Mouse (Mus musculus): ENCODE measurements around the gene Ubfd1. TPM values are rescaled to one million over a fixed set of nuclear protein-coding genes. Genes with fewer than 3 reads are reported as not detected.
A peak's percentile ranks its signal among the peaks of the same experiment; 100 is the strongest.
"Not testable (repeated sequence)": the region's sequence is repeated elsewhere in the genome, so short reads cannot be mapped to it uniquely, and the experiment has no call there.

Ubfd1 gene
- polyA plus RNA-seq, 1 experiment from 2014 or later, result 90.2 TPM

DNA sequence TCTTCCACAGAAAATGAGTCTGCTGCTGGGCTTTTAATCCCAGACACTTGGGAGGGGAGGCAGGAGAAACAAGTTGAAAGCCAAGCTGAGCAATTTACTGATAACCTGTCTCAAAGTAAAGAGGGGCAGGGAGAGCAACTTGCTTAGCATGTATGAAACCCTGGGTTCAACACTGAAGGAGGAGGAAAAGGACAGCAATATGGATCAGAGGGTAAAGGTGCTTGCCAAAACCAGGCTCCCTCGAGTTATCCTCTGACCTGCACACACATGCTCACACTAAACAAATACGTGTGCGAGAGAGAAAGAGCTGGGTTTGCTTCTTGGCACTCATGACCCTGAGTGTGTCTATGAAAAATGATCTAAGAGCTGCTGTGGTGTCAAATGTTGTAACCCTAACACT, 31.0 kb downstream of the Ubfd1 start:
- ATAC-seq (ENCODE audit: low read depth) (no peak), DNase-seq (ENCODE audit: low spot score) (no peak)
- Histone ChIP-seq H3K9me3 (ENCODE audit: control insufficient read depth, low read length) (no peaks in the 10 kb centered on the region), H3K4me3 (ENCODE audit: low read depth, low read length) (no peak overlapping the region), H3K4me1 (ENCODE audit: control insufficient read depth, insufficient read depth, low read length) (peaks cover 11% of the 10 kb centered on the region; the same call in 1 of the 2 replicates), H3K27ac (replicated peaks; ENCODE audit: low read depth, low read length) (no peak overlapping the region), H3K9ac (ENCODE audit: low read depth, low read length) (no peak overlapping the region), H3K4me2 (ENCODE audit: low read depth, low read length) (no peak overlapping the region), H3K27me3 (replicated peaks; ENCODE audit: control insufficient read depth, insufficient read depth, low read length) (no peaks in the 10 kb centered on the region), H3K36me3 (ENCODE audit: control insufficient read depth, insufficient read depth, low read length) (peaks cover 52% of the 10 kb centered on the region)
- 94% methylated on average over 3 of the region's 3 CpGs for WGBS

DNA sequence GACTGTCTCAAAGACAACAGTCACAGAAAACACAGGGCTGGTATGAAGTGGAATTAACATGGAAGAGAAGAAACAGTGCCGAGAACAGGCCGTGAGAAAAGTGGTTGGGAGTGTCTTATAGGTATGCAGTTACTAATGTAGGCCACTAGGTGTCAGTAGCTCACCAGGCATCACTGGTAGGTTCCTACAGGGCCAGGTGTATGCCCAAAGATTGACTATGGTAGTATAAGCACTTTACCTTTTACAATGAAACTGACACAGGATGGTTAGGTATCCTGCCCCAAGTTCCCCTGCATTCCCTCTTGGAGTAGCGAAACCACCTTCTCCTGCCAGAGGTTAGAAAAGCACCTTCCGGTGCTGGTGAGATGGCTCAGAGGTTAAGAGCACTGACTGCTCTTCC, 32.2 kb downstream of the Ubfd1 start:
- H3K4me1 ChIP-seq (ENCODE audit: control insufficient read depth, insufficient read depth, low read length), result peaks cover 11% of the 10 kb centered on the region; the same call in 1 of the 2 replicates
- peaks cover 43% of the 10 kb centered on the region for H3K36me3 ChIP-seq (ENCODE audit: control insufficient read depth, insufficient read depth, low read length)
- DNase-seq (ENCODE audit: low spot score) (peak; percentile 66), ATAC-seq (ENCODE audit: low read depth) (no peak)
- no peak overlapping the region for H3K27ac ChIP-seq (replicated peaks; ENCODE audit: low read depth, low read length)
- no peak overlapping the region for H3K4me3 ChIP-seq (ENCODE audit: low read depth, low read length)
- H3K27me3 ChIP-seq (replicated peaks; ENCODE audit: control insufficient read depth, insufficient read depth, low read length), result no peaks in the 10 kb centered on the region
- H3K9ac ChIP-seq (ENCODE audit: low read depth, low read length), result no peak overlapping the region
- no peak overlapping the region for H3K4me2 ChIP-seq (ENCODE audit: low read depth, low read length)
- H3K9me3 ChIP-seq (ENCODE audit: control insufficient read depth, low read length), result no peaks in the 10 kb centered on the region
- 65% methylated on average over 4 of the region's 4 CpGs for WGBS

DNA sequence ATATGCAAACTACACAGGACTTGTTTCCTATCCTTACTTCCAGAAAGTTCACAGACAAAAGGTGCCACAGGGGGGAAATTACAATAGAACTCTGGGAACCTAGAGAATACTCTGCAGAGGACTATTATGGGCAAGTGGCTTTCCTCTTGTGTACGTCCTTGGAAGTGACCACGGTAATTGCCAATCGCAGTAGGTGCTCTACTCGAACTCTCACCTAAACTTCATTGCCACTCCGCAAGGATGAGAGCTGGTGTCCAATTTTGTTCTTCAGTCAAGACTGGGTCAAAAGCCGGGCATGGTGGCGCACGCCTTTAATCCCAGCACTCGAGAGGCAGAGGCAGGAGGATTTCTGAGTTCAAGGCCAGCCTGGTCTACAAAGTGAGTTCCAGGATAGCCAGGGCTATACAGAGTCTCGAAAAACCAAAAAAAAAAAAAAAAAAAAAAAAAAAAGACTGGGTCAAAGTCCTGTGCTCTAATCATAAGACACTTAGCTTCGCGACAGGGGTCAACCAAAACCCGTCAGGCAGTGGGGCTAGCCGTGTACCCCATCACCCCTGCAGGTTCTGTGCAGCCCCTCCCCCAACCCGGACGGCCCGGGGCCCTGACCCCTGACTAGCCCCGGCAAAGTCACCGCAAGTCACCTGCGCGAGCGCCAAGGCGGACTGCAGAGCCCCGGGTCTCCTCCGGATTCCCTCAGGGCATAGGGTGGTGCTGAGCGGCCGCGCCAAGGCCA, 34.2 kb downstream of the Ubfd1 start:
- 6% methylated on average over 23 of the region's 28 CpGs for WGBS
- H3K36me3 ChIP-seq (ENCODE audit: control insufficient read depth, insufficient read depth, low read length), result peaks cover 24% of the 10 kb centered on the region

DNA sequence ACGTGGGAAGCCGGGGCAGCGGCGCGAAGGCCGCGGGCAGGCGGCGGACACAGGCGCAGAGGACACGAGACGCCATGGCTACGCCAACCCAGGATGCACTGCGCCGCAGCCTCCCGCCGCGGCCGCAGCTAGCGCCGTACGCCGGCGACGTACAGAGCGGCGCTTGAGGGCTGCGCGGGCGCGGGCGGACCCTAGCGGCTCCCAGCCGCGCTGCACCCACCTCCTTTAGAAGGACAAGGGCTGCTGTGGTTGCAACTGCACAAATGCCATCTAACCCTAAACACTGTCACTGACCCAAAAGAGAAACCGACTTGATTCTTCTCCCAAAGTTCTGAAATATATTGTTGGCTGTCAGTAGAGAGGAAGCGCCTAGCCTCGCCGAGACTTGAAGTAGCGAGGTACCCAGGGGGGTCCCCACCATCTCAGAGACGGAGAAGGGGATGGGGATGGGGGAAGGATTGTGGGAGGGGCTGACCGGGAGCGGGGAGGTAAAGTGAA, 34.8 kb downstream of the Ubfd1 start, which contains the start of gene Ndufab1:
TSS of gene Ndufab1 (minus strand) at position 140 of the 498 bp plus-strand sequence.
- Histone ChIP-seq H3K4me3 (ENCODE audit: low read depth, low read length) (peak within 1 kb of the TSS; percentile 74), H3K9ac (ENCODE audit: low read depth, low read length) (peak within 1 kb of the TSS; percentile 90), H3K4me1 (ENCODE audit: control insufficient read depth, insufficient read depth, low read length) (peaks cover 11% of the 10 kb centered on the region; the same call in 1 of the 2 replicates), H3K27ac (replicated peaks; ENCODE audit: low read depth, low read length) (no peak within 1 kb of the TSS; the same call in 1 of the 2 replicates), H3K36me3 (ENCODE audit: control insufficient read depth, insufficient read depth, low read length) (peaks cover 18% of the 10 kb centered on the region; the same call in 1 of the 2 replicates), H3K27me3 (replicated peaks; ENCODE audit: control insufficient read depth, insufficient read depth, low read length) (no peaks in the 10 kb centered on the region), H3K4me2 (ENCODE audit: low read depth, low read length) (peak within 1 kb of the TSS; percentile 81), H3K9me3 (ENCODE audit: control insufficient read depth, low read length) (no peaks in the 10 kb centered on the region)
- ATAC-seq (ENCODE audit: low read depth), result peak; percentile 99
- 2% methylated on average over 13 of the region's 43 CpGs for whole genome bisulfite sequencing
- peak; percentile 94 for DNase-seq (ENCODE audit: low spot score)

More for the DNA sequence above, 34.2 kb downstream of the Ubfd1 start:
- not testable (repeated sequence) for DNase-seq (ENCODE audit: low spot score); H3K27me3 ChIP-seq (replicated peaks; ENCODE audit: control insufficient read depth, insufficient read depth, low read length); H3K27ac ChIP-seq (replicated peaks; ENCODE audit: low read depth, low read length); H3K9me3 ChIP-seq (ENCODE audit: control insufficient read depth, low read length)
- H3K4me2 ChIP-seq (ENCODE audit: low read depth, low read length), result peak overlapping the region; percentile 81
- H3K4me3 ChIP-seq (ENCODE audit: low read depth, low read length), result peak overlapping the region; percentile 74
- peaks cover 11% of the 10 kb centered on the region; the same call in 1 of the 2 replicates for H3K4me1 ChIP-seq (ENCODE audit: control insufficient read depth, insufficient read depth, low read length)
- peak overlapping the region; percentile 90 for H3K9ac ChIP-seq (ENCODE audit: low read depth, low read length)
- ATAC-seq (ENCODE audit: low read depth), result peak; percentile 58

DNA sequence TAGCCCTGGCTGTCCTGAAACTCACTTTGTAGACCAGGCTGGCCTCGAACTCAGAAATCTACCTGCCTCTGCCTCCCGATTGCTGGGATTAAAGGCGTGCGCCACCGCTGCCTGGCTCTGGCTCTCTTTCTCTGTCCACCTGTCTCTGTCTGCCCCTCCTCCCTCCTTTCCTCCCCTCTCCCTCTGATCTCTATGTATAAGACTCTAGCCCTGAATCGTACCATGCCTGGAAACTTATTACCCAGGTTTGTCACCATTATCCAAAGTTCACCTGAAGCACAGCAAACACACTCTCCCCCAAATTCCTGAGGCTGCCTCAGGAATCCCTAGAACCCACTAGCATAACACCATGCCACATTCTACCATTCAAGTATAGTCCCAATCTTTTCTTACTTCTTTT, 41.2 kb downstream of the Ubfd1 start:
- Histone ChIP-seq H3K9ac (ENCODE audit: low read depth, low read length) (no peak overlapping the region), H3K4me1 (ENCODE audit: control insufficient read depth, insufficient read depth, low read length) (no peaks in the 10 kb centered on the region), H3K36me3 (ENCODE audit: control insufficient read depth, insufficient read depth, low read length) (peaks cover 36% of the 10 kb centered on the region), H3K9me3 (ENCODE audit: control insufficient read depth, low read length) (no peaks in the 10 kb centered on the region), H3K4me2 (ENCODE audit: low read depth, low read length) (no peak overlapping the region), H3K4me3 (ENCODE audit: low read depth, low read length) (no peak overlapping the region), H3K27ac (replicated peaks; ENCODE audit: low read depth, low read length) (no peak overlapping the region), H3K27me3 (replicated peaks; ENCODE audit: control insufficient read depth, insufficient read depth, low read length) (no peaks in the 10 kb centered on the region)
- no peak for DNase-seq (ENCODE audit: low spot score)
- no peak for ATAC-seq (ENCODE audit: low read depth)
- WGBS, result 93% methylated on average over 6 of the region's 6 CpGs

- Histone ChIP-seq H3K4me3 (ENCODE audit: low read depth, low read length) (no peak overlapping the region), H3K36me3 (ENCODE audit: control insufficient read depth, insufficient read depth, low read length) (peaks cover 49% of the 10 kb centered on the region), H3K27ac (replicated peaks; ENCODE audit: low read depth, low read length) (no peak overlapping the region), H3K4me1 (ENCODE audit: control insufficient read depth, insufficient read depth, low read length) (no peaks in the 10 kb centered on the region), H3K9ac (ENCODE audit: low read depth, low read length) (no peak overlapping the region), H3K4me2 (ENCODE audit: low read depth, low read length) (no peak overlapping the region), H3K9me3 (ENCODE audit: control insufficient read depth, low read length) (no peaks in the 10 kb centered on the region), H3K27me3 (replicated peaks; ENCODE audit: control insufficient read depth, insufficient read depth, low read length) (no peaks in the 10 kb centered on the region)
- 84% methylated on average over 4 of the region's 4 CpGs for WGBS
- DNase-seq (ENCODE audit: low spot score) (no peak), ATAC-seq (ENCODE audit: low read depth) (no peak)
Observed at GRCm38 (mm10) chr7:122123518-122123917, 56.5 kb downstream of the Ubfd1 start.

DNA sequence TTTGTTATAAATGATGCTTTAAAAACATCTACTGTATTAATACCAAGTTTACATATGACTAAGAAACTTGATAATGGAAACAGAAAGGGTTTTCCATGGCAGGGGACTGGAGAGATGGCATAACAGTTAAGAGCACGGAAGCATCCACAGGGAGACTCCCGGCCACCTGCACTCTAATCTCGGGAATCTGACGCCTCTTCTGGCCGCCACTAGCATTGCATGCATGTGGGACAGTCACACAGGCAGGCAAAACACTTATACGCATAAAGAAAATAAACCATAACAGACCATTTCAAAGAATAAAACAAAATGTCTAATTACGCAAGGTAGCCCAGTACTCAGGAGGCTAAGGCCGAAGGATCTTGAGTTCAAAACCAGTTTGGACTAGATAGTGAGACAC, 58.7 kb downstream of the Ubfd1 start:
- no peaks in the 10 kb centered on the region for H3K9me3 ChIP-seq (ENCODE audit: control insufficient read depth, low read length)
- 73% methylated on average over 8 of the region's 8 CpGs for WGBS
- H3K4me3 ChIP-seq (ENCODE audit: low read depth, low read length), result no peak overlapping the region
- H3K27me3 ChIP-seq (replicated peaks; ENCODE audit: control insufficient read depth, insufficient read depth, low read length), result no peaks in the 10 kb centered on the region
- H3K36me3 ChIP-seq (ENCODE audit: control insufficient read depth, insufficient read depth, low read length), result peaks cover 46% of the 10 kb centered on the region
- H3K4me2 ChIP-seq (ENCODE audit: low read depth, low read length), result no peak overlapping the region
- H3K27ac ChIP-seq (replicated peaks; ENCODE audit: low read depth, low read length), result no peak overlapping the region
- no peak overlapping the region for H3K9ac ChIP-seq (ENCODE audit: low read depth, low read length)
- H3K4me1 ChIP-seq (ENCODE audit: control insufficient read depth, insufficient read depth, low read length), result no peaks in the 10 kb centered on the region
- ATAC-seq (ENCODE audit: low read depth) (no peak), DNase-seq (ENCODE audit: low spot score) (no peak)

- H3K9ac ChIP-seq (ENCODE audit: low read depth, low read length), result no peak overlapping the region
- H3K4me2 ChIP-seq (ENCODE audit: low read depth, low read length), result no peak overlapping the region
- WGBS, result 94% methylated on average over 11 of the region's 11 CpGs
- H3K36me3 ChIP-seq (ENCODE audit: control insufficient read depth, insufficient read depth, low read length), result peaks cover 44% of the 10 kb centered on the region
- DNase-seq (ENCODE audit: low spot score) (no peak), ATAC-seq (ENCODE audit: low read depth) (no peak)
- H3K4me3 ChIP-seq (ENCODE audit: low read depth, low read length), result no peak overlapping the region
- H3K9me3 ChIP-seq (ENCODE audit: control insufficient read depth, low read length), result no peaks in the 10 kb centered on the region
- H3K4me1 ChIP-seq (ENCODE audit: control insufficient read depth, insufficient read depth, low read length), result no peaks in the 10 kb centered on the region
- H3K27ac ChIP-seq (replicated peaks; ENCODE audit: low read depth, low read length), result no peak overlapping the region
- no peaks in the 10 kb centered on the region for H3K27me3 ChIP-seq (replicated peaks; ENCODE audit: control insufficient read depth, insufficient read depth, low read length)
Observed at GRCm38 (mm10) chr7:122126946-122127345, 60.0 kb downstream of the Ubfd1 start.
